Mouse (Mus musculus) E14TG2a.4 (cell line): Measurements from ENCODE around the gene Zcchc12.

Experiments
- CTCF ChIP-seq: conservative IDR thresholded peaks from 2 replicates; pipeline ENCODE4 v1.5.1; 2014; ENCODE audit warnings: low read length
- POU5F1 ChIP-seq: IDR thresholded peaks from 2 replicates; pipeline ENCODE4 v1.6.1; 2014; ENCODE audit warnings: low read length, borderline replicate concordance

- TF ChIP-seq CTCF (no peak), POU5F1 (no peak)
Measured at GRCm38 (mm10) chrX:36195736-36196525, at the start of gene Zcchc12.
